Mouse (Mus musculus): Measurements from ENCODE around the gene Sash1. TPM values are rescaled to one million over a fixed set of nuclear protein-coding genes. Genes with fewer than 3 reads are reported as not detected.

Gene Sash1
- total and polyA plus RNA-seq, 2 experiments from 2014 or later: 5.0 to 47.4 TPM

GRCm38 (mm10) chr10:8872788-8873187 is 13.1 kb downstream of the Sash1 start:
- DNase-seq (ENCODE audit: low spot score) (no peak), ATAC-seq (ENCODE audit: low FRiP score) (no peak)
- Histone ChIP-seq H3K27me3 (ENCODE audit: insufficient read depth, low read length) (no peaks in the 10 kb centered on the region), H3K4me3 (ENCODE audit: low read depth, low read length) (no peak overlapping the region), H3K4me2 (ENCODE audit: low read depth, low read length, poor library complexity, severe bottlenecking) (no peak overlapping the region), H3K27ac (ENCODE audit: low read depth, low read length) (no peak overlapping the region), H3K36me3 (ENCODE audit: insufficient read depth, low read length) (no peaks in the 10 kb centered on the region), H3K4me1 (ENCODE audit: insufficient read depth, low read length) (no peaks in the 10 kb centered on the region), H3K9ac (replicated peaks; ENCODE audit: low read length, poor library complexity, severe bottlenecking) (no peak overlapping the region), H3K9me3 (ENCODE audit: low read length) (no peaks in the 10 kb centered on the region)
- WGBS: 84% methylated on average over 3 of the region's 3 CpGs
- TF ChIP-seq CTCF (IDR thresholded peaks at IDR 0.05): no peak

- no peaks in the 10 kb centered on the region for H3K4me1 ChIP-seq (ENCODE audit: insufficient read depth, low read length)
- DNase-seq (ENCODE audit: low spot score) (no peak), ATAC-seq (ENCODE audit: low FRiP score) (no peak)
- no peak overlapping the region for H3K4me3 ChIP-seq (ENCODE audit: low read depth, low read length)
- no peaks in the 10 kb centered on the region for H3K27me3 ChIP-seq (ENCODE audit: insufficient read depth, low read length)
- no peak for TF ChIP-seq CTCF (IDR thresholded peaks at IDR 0.05)
- no peak overlapping the region for H3K4me2 ChIP-seq (ENCODE audit: low read depth, low read length, poor library complexity, severe bottlenecking)
- H3K9me3 ChIP-seq (ENCODE audit: low read length): no peaks in the 10 kb centered on the region
- no peak overlapping the region for H3K9ac ChIP-seq (replicated peaks; ENCODE audit: low read length, poor library complexity, severe bottlenecking)
- WGBS: 74% methylated on average over 1 of the region's 1 CpGs
- H3K36me3 ChIP-seq (ENCODE audit: insufficient read depth, low read length): no peaks in the 10 kb centered on the region
- H3K27ac ChIP-seq (ENCODE audit: low read depth, low read length): no peak overlapping the region
These were observed 13.9 kb downstream of the Sash1 start for GRCm38 (mm10) chr10:8871935-8872334.

DNA sequence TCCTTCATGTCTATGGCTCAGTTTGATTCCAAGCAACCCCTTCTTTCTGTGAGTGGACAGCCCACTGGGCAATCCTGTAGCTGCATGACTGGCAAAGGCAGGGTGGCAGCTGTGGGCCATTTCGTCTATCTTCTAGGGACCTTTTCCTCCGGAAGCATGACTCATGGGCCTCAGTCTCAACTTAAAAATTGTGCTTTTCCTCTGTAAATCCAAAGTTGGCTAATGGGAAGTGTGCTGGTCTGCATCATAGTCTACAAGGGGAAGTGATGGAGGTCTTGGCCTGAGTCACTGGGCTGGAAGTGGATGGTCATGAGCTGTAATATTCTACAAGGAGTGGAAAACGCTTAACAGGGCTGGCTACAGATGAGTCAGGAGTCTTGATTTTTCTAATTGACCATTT is 15.5 kb downstream of the Sash1 start:
- H3K36me3 ChIP-seq (ENCODE audit: insufficient read depth, low read length): no peaks in the 10 kb centered on the region
- no peaks in the 10 kb centered on the region for H3K9me3 ChIP-seq (ENCODE audit: low read length)
- H3K4me1 ChIP-seq (ENCODE audit: insufficient read depth, low read length): no peaks in the 10 kb centered on the region
- no peak overlapping the region for H3K9ac ChIP-seq (replicated peaks; ENCODE audit: low read length, poor library complexity, severe bottlenecking)
- H3K27ac ChIP-seq (ENCODE audit: low read depth, low read length): no peak overlapping the region
- H3K4me3 ChIP-seq (ENCODE audit: low read depth, low read length): no peak overlapping the region
- WGBS: 95% methylated on average over 3 of the region's 3 CpGs
- DNase-seq (ENCODE audit: low spot score) (no peak), ATAC-seq (ENCODE audit: low FRiP score) (no peak)
- no peaks in the 10 kb centered on the region for H3K27me3 ChIP-seq (ENCODE audit: insufficient read depth, low read length)
- TF ChIP-seq CTCF (IDR thresholded peaks at IDR 0.05): no peak
- H3K4me2 ChIP-seq (ENCODE audit: low read depth, low read length, poor library complexity, severe bottlenecking): no peak overlapping the region

- no peak overlapping the region for H3K27ac ChIP-seq (ENCODE audit: low read depth, low read length)
- no peak overlapping the region for H3K4me3 ChIP-seq (ENCODE audit: low read depth, low read length)
- H3K36me3 ChIP-seq (ENCODE audit: insufficient read depth, low read length): no peaks in the 10 kb centered on the region
- 85% methylated on average over 4 of the region's 4 CpGs for WGBS
- no peaks in the 10 kb centered on the region for H3K27me3 ChIP-seq (ENCODE audit: insufficient read depth, low read length)
- DNase-seq (ENCODE audit: low spot score) (no peak), ATAC-seq (ENCODE audit: low FRiP score) (no peak)
- no peak for TF ChIP-seq CTCF (IDR thresholded peaks at IDR 0.05)
- no peak overlapping the region for H3K4me2 ChIP-seq (ENCODE audit: low read depth, low read length, poor library complexity, severe bottlenecking)
- H3K4me1 ChIP-seq (ENCODE audit: insufficient read depth, low read length): no peaks in the 10 kb centered on the region
- H3K9me3 ChIP-seq (ENCODE audit: low read length): no peaks in the 10 kb centered on the region
- H3K9ac ChIP-seq (replicated peaks; ENCODE audit: low read length, poor library complexity, severe bottlenecking): no peak overlapping the region
These were observed 19.7 kb downstream of the Sash1 start for GRCm38 (mm10) chr10:8866062-8866642.

DNA sequence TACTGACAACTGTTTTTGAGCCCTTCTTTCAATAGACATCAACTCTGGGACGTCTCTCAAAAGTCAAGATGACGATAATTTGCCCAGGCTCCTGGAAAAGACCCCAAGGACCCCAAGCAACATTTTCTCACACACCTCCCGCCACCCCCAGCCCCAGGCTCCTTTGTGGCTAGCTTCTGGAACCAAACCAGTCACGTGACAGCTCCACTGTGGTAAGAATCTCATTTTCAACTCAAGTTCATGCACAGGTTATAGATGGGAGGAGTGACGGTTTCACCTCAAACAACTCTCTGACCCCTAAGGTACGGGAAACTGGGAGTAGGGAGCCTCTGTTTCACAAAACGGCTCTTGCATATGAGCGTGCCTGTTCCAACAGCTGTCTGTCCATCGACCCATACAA is 25.2 kb downstream of the Sash1 start:
- ATAC-seq (ENCODE audit: low FRiP score): no peak
- no peak for TF ChIP-seq CTCF (IDR thresholded peaks at IDR 0.05)
- Histone ChIP-seq H3K9ac (replicated peaks; ENCODE audit: low read length, poor library complexity, severe bottlenecking) (no peak overlapping the region), H3K4me1 (ENCODE audit: insufficient read depth, low read length) (no peaks in the 10 kb centered on the region), H3K27ac (ENCODE audit: low read depth, low read length) (no peak overlapping the region), H3K4me3 (ENCODE audit: low read depth, low read length) (no peak overlapping the region), H3K36me3 (ENCODE audit: insufficient read depth, low read length) (no peaks in the 10 kb centered on the region), H3K9me3 (ENCODE audit: low read length) (no peaks in the 10 kb centered on the region), H3K4me2 (ENCODE audit: low read depth, low read length, poor library complexity, severe bottlenecking) (no peak overlapping the region), H3K27me3 (ENCODE audit: insufficient read depth, low read length) (no peaks in the 10 kb centered on the region)
- 70% methylated on average over 9 of the region's 9 CpGs for WGBS
- DNase-seq (ENCODE audit: low spot score): no peak

DNA sequence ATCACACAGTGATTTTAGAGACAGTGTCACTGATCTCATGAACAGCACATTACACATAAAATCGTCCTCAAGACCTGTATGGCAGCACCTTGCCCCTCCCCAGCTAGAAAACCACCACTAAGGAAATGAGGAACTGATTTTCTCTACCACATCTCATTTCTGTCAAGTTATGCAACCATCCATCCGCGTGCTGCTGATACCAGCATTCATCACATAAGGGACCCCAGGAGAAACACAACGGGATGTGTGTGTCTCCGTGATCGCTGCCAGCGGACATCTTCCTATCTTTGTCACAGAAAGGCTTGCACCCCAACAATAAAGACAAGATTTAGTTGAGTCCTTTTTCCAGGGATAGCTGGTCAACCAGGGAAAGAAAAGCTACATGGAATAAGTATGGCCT is 27.2 kb downstream of the Sash1 start:
- H3K4me3 ChIP-seq (ENCODE audit: low read depth, low read length): no peak overlapping the region
- TF ChIP-seq CTCF (IDR thresholded peaks at IDR 0.05): no peak
- DNase-seq (ENCODE audit: low spot score) (no peak), ATAC-seq (ENCODE audit: low FRiP score) (no peak)
- WGBS: 94% methylated on average over 7 of the region's 7 CpGs
- H3K9me3 ChIP-seq (ENCODE audit: low read length): no peaks in the 10 kb centered on the region
- H3K27me3 ChIP-seq (ENCODE audit: insufficient read depth, low read length): no peaks in the 10 kb centered on the region
- no peak overlapping the region for H3K4me2 ChIP-seq (ENCODE audit: low read depth, low read length, poor library complexity, severe bottlenecking)
- H3K4me1 ChIP-seq (ENCODE audit: insufficient read depth, low read length): no peaks in the 10 kb centered on the region
- H3K27ac ChIP-seq (ENCODE audit: low read depth, low read length): no peak overlapping the region
- no peak overlapping the region for H3K9ac ChIP-seq (replicated peaks; ENCODE audit: low read length, poor library complexity, severe bottlenecking)
- H3K36me3 ChIP-seq (ENCODE audit: insufficient read depth, low read length): no peaks in the 10 kb centered on the region
